Mouse (Mus musculus) midbrain, embryonic 14.5 days (tissue): ENCODE measurements around the gene Hhipl1. TPM values are rescaled to one million over a fixed set of nuclear protein-coding genes. Genes with fewer than 3 reads are reported as not detected.

Experiments
- ATAC-seq: fragments of 200-750 bp; cut with Nextera tagmentation; 2 replicates; pipeline ENCODE4 v1.8.0; 2017; ENCODE audit warnings: moderate number of reproducible peaks, moderate library complexity; ENCODE audit not compliant: low FRiP score, low TSS enrichment
- DNase-seq: peaks from one replicate; pipeline ENCODE4 v3.0.0-alpha.2; 2015
- H3K27ac ChIP-seq: fragments of 300-500 bp; sonication (generic); replicated peaks from 2 replicates; pipeline ENCODE4 v1.5.1; 2014; ENCODE audit warnings: mild to moderate bottlenecking, low read depth, low read length, moderate library complexity
- H3K27me3 ChIP-seq: fragments of 300-500 bp; sonication (generic); 2 replicates; pipeline ENCODE4 v1.6.1; 2014; ENCODE audit warnings: low read length, control low read depth, mixed read lengths; ENCODE audit not compliant: control insufficient read depth, insufficient read depth
- H3K36me3 ChIP-seq: fragments of 300-500 bp; sonication (generic); 2 replicates; pipeline ENCODE4 v1.6.1; 2014; ENCODE audit warnings: low read length, control low read depth; ENCODE audit not compliant: control insufficient read depth, insufficient read depth
- H3K4me1 ChIP-seq: fragments of 300-500 bp; sonication (generic); 2 replicates; pipeline ENCODE4 v1.6.1; 2014; ENCODE audit warnings: mild to moderate bottlenecking, antibody characterized with exemption, low read length, control low read depth; ENCODE audit not compliant: control insufficient read depth, insufficient read depth
- H3K4me2 ChIP-seq: fragments of 300-500 bp; sonication (generic); 2 replicates; pipeline ENCODE4 v1.6.1; 2014; ENCODE audit warnings: mild to moderate bottlenecking, low read length, moderate library complexity
- H3K4me3 ChIP-seq: fragments of 300-500 bp; sonication (generic); replicated peaks from 2 replicates; pipeline ENCODE4 v1.5.1; 2014; ENCODE audit warnings: low read depth, low read length
- H3K9ac ChIP-seq: fragments of 300-500 bp; sonication (generic); replicated peaks from 2 replicates; pipeline ENCODE4 v1.6.1; 2014; ENCODE audit warnings: mild to moderate bottlenecking, low read length, moderate library complexity
- H3K9me3 ChIP-seq: fragments of 300-500 bp; sonication (generic); 2 replicates; pipeline ENCODE4 v1.6.1; 2016; ENCODE audit warnings: low read length, control low read depth, mixed read lengths; ENCODE audit not compliant: control insufficient read depth
- WGBS: fragments of 180-500 bp; shearing (Covaris S2); extraction: QIAGEN DNeasy Blood & Tissue Kit; methylation state at CpG from one replicate; pipeline ENCODE4 v1.1.7; 2014; 5-methylcytosine and 5-hydroxymethylcytosine counted together
- polyA plus RNA-seq: library from polyadenylated mRNA; unstranded; fragments of >200 nt; fragmentation: Nextera tagmentation; extraction: Ambion mirVana; gene quantifications from 2 replicates; pipeline ENCODE4 v1.2.1, GENCODE M21; 2014

Hhipl1 gene
- polyA plus RNA-seq, 1 experiment from 2014 or later = 1.6 TPM

DNA sequence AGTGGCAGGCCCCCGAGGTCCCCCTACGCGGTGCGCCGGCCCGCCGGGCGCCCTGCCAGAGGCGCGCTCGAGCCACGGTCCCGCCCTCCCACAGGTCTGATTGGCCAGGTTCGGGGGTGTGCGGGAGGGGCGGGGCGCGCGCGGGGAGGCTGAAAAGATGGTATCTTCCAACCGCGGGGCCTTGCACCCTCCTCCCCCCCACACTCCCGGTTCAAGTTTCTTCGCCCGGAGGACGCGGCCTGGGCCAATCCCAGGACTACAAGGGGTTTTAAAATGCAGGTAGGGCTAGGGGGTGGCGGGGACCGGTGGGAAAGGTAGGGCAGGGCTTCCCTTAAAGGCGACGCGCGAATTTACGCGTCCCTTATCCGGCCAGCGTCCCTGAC is 30.6 kb upstream of the Hhipl1 start:
- peak overlapping the region; percentile 98 for H3K4me2 ChIP-seq
- under 1% methylated on average over 27 of the region's 37 CpGs for WGBS
- DNase-seq (peak; percentile 99), ATAC-seq (peak; percentile 93)
- no peaks in the 10 kb centered on the region for H3K36me3 ChIP-seq
- H3K9me3 ChIP-seq = no peaks in the 10 kb centered on the region
- H3K4me3 ChIP-seq = peak overlapping the region; percentile 83
- H3K27me3 ChIP-seq = no peaks in the 10 kb centered on the region
- H3K27ac ChIP-seq = peak overlapping the region; percentile 98
- H3K4me1 ChIP-seq = peaks cover 62% of the 10 kb centered on the region
- peak overlapping the region; percentile 90 for H3K9ac ChIP-seq

DNA sequence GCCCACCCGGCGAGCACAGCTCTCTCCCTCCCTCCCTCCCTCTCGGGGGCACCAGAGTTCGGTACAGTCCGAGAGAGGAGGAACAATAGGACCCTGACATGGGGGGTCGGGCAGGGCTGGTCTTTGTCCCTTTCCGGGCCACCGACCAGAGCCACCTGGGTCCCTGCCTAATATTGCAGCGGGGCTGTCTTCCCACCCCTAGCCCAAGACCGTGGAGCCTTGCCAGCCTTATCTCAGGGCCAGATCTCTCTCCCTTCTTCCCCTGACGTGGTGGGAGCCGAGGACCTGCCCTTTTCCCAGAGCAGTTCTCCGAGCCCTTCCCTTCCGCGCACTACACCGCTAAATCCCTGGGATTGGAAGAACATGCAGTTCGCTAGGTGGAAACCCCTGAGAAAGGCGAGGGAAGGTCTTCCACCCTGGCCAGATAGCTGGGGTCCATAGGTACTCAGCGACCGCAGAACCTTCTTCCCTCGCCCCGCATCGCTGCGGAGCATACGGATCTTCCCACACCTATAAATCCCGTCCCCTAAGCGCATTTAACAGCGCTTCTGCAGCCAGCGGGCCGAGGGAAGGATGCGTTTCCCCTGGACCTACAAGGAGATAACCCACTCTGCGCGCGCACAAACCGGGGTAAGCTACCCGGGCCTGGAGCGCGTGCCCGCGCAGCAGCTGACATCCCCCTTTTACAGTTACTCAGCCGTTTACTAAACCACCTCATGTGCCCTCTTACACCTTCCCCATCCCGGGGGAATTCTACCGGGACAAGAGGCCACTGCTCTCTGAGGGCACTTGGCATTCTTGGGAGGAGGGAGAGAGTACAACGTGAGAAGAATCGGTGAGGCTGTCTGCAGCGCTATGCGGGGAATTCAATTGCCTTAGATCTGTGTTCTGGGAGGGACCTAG is 29.9 kb upstream of the Hhipl1 start:
- Histone ChIP-seq H3K36me3 (no peaks in the 10 kb centered on the region), H3K9ac (peak overlapping the region; percentile 90), H3K27ac (peak overlapping the region; percentile 98), H3K27me3 (no peaks in the 10 kb centered on the region), H3K4me3 (peak overlapping the region; percentile 83), H3K4me2 (peak overlapping the region; percentile 98), H3K9me3 (no peaks in the 10 kb centered on the region), H3K4me1 (peaks cover 55% of the 10 kb centered on the region)
- under 1% methylated on average over 47 of the region's 47 CpGs for WGBS
- peak; percentile 88 for DNase-seq
- ATAC-seq = no peak

DNA sequence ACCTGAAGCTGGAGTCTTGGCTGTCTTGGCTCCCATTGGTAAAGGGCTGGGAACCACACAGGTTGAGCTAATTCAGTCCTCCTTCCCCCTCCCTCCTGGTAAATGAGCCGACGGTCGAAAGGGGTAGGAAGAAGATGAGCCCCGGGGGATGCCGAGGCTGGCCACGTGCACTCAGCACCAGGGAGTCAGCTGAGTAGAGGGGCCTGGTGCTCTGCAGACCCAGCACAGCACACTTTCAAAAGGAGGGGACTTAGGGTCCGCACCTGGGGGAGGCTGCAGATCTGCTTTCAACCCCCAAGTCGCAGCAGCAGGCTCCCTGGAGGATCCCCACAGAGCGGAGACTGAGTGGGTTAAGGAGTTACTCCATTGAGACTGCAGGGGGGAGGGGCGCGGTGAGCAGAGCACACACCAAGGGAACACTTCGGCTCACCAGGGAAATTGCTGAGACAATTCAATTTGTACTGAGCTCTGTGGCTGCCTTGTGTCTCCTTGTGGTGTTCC is 28.7 kb upstream of the Hhipl1 start:
- Histone ChIP-seq H3K4me1 (peaks cover 43% of the 10 kb centered on the region), H3K9me3 (no peaks in the 10 kb centered on the region), H3K4me3 (peak overlapping the region; percentile 83), H3K36me3 (no peaks in the 10 kb centered on the region), H3K27me3 (no peaks in the 10 kb centered on the region), H3K27ac (peak overlapping the region; percentile 98), H3K9ac (peak overlapping the region; percentile 90; the same call in 1 of the 2 replicates), H3K4me2 (peak overlapping the region; percentile 98)
- ATAC-seq (no peak), DNase-seq (peak; percentile 79)
- WGBS = under 1% methylated on average over 12 of the region's 12 CpGs

DNA sequence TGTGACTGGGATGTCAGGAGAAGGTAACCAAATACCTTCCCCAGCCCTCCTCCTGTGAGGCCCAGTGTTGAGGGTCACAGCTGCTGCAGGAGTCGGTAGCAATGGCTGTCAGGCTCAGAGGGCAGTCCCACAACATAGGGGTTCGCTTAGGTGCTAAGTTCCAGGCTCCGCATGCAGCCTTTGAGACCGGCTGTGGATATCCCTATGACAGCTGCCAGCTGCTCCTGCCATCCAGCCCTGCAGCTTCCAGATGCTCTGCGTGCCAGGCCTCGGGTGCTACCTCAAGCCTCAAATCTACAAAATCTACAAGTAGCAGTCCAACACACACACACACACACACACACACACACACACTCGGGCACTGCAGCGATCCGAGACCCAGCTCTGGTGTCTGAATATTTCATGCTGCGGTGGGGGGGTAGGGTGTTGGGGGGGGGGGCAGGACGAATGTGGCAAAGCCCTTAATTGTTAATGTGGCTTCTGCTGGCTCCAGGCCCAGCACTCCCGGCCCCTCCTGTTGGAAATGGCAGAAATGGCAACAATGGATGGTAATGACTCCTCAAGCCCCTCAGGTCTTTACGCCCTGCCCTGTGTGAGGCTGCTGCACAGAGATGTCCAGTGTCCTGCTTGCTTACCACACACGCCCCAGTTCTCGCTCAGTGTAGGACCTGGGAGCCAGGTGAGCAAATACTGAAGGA is 27.7 kb upstream of the Hhipl1 start:
- peak; percentile 60 for DNase-seq
- Histone ChIP-seq H3K4me2 (peak overlapping the region; percentile 98), H3K9ac (peak overlapping the region; percentile 20; the same call in 1 of the 2 replicates), H3K9me3 (no peaks in the 10 kb centered on the region), H3K27ac (peak overlapping the region; percentile 98), H3K4me3 (peak overlapping the region; percentile 83; the same call in 1 of the 2 replicates), H3K27me3 (no peaks in the 10 kb centered on the region), H3K36me3 (no peaks in the 10 kb centered on the region), H3K4me1 (peaks cover 33% of the 10 kb centered on the region)
- no peak for ATAC-seq
- WGBS = 29% methylated on average over 15 of the region's 15 CpGs

DNA sequence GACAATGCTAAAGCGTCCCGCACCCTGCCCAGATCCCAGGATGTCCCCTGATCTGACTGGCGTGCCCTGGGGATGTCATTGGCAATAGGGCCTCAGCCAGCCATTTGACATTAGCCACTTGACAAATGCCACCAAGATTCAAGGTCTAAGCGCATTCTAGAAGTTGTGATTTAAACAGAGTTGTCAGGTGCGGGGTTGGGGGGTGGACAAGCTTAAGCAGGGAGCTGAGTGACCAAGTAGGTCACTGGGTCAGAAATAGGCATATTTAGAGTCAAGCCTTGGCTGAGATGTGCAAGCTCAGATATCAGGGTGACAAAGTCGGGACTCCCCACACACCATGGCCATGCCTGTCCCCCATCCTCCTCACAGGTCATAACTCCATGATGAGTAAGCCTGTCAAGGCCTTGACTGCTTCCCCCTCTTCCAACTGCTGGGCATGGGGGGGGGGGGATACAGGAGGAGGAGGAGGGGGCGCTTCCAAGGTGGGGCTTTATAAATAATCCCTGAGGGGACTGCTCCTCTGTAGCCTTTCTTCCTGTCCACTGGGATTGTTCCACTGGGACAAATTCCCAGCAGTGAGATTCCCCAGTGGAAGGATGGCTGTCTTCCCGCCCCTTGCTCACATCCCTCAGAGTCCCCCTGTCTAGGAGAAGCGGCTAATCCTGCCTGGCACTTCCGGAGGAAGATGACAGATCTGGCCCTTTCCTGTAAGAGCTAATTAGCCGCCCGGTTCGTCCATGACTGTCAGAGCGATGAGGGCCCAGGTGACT is 21.4 kb upstream of the Hhipl1 start:
- no peaks in the 10 kb centered on the region for H3K36me3 ChIP-seq
- peak overlapping the region; percentile 7; the same call in 1 of the 2 replicates for H3K9ac ChIP-seq
- H3K4me3 ChIP-seq = no peak overlapping the region
- no peaks in the 10 kb centered on the region for H3K9me3 ChIP-seq
- ATAC-seq = peak; percentile 73; the same call in 1 of the 2 replicates
- peak overlapping the region; percentile 79 for H3K27ac ChIP-seq
- DNase-seq = peak; percentile 75
- WGBS = 24% methylated on average over 14 of the region's 14 CpGs
- peaks cover 17% of the 10 kb centered on the region for H3K4me1 ChIP-seq
- H3K27me3 ChIP-seq = no peaks in the 10 kb centered on the region
- H3K4me2 ChIP-seq = peak overlapping the region; percentile 35

DNA sequence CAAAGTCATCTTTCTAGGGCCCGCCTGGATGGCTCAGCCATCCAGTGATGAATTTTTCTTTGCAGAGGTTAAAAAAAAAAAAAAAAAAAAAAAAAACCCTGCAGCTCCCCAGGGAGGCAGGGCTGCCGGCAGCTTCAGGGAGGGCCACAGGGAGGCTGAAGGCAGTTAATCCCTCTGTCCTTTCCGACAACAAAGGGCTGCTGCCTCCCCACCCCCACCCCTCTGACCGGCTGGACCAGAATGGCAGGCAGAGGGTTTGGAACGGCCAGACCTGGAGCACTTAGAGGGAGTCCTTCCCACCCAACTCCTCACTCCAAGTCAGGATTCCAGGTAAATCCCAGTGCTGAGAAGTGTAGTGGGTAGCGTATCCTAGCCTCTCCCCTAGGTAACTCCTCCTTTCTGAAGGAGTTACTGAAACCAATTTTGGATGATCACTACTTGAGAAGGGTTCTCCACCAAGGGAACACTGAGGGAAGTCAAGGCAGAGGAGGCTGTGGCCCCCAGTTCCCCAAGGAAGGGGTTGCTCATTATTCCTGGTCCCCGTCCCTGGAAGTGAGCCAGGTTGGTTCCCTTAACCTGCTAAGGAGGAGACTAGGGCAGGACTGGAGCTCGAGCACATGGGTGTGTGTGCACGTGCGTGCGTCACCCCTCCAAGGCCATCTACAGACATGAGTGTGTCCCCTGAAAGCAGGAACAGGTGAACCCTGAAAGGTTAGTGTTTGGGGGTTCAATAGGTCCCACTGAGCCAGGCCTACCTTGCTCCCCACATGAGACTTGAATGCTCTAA is 20.7 kb upstream of the Hhipl1 start:
- Histone ChIP-seq H3K4me1 (peaks cover 17% of the 10 kb centered on the region), H3K4me3 (0 out of 2 replicates have a peak overlapping the region, but pooled peaks have one; percentile 13), H3K27ac (peak overlapping the region; percentile 79), H3K9me3 (no peaks in the 10 kb centered on the region), H3K36me3 (no peaks in the 10 kb centered on the region), H3K9ac (0 out of 2 replicates have a peak overlapping the region, but pooled peaks have one; percentile 7), H3K27me3 (no peaks in the 10 kb centered on the region), H3K4me2 (peak overlapping the region; percentile 35)
- DNase-seq (no peak), ATAC-seq (peak; percentile 44; the same call in 1 of the 2 replicates)
- WGBS = 21% methylated on average over 11 of the region's 11 CpGs

DNA sequence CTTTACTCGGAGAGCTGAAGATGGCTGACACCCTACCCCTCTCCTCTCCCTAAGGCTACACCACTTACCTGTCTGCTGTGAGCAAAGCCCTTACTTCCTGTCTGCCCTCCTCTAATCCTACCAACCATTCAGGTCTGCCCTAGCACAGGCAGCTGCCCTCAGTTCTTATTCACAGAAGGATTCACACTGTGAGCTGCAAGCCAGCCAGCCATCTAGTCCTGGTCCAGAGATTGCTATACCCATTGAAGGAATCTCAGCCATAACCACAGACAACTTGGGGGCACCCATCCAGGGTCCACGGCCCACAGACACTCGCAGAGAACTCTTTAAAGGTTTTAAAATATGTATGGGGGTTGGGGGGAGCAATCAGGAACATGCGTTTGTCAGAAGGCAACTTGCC is 19.7 kb upstream of the Hhipl1 start:
- no peak overlapping the region for H3K4me3 ChIP-seq
- H3K4me1 ChIP-seq = peaks cover 17% of the 10 kb centered on the region
- H3K27me3 ChIP-seq = no peaks in the 10 kb centered on the region
- H3K27ac ChIP-seq = peak overlapping the region; percentile 79
- no peak overlapping the region for H3K4me2 ChIP-seq
- 81% methylated on average over 4 of the region's 4 CpGs for WGBS
- H3K9ac ChIP-seq = no peak overlapping the region
- ATAC-seq = no peak
- H3K9me3 ChIP-seq = no peaks in the 10 kb centered on the region
- DNase-seq = no peak
- no peaks in the 10 kb centered on the region for H3K36me3 ChIP-seq
